Mouse (Mus musculus) kidney, postnatal 25 days (tissue): ENCODE measurements at regions not wholly inside any gene's neighbourhood (a gene's known extent, or its start where the extent isn't known, plus 50 kb on each side); places are given as distances from the start of the nearest gene placed in this dataset.

Experiments
- DNase-seq, 2 experiments: peaks; one replicate each; pipeline ENCODE4 v3.0.0; 2021; ENCODE audit warnings: mixed read lengths in 2 of 2

GRCm38 (mm10) chr15:7697724-7698123 is 112.9 kb upstream of the Gdnf start:
- DNase-seq, result no peak

GRCm38 (mm10) chr15:7708836-7709235 is 101.8 kb upstream of the Gdnf start:
- no peak for DNase-seq

GRCm38 (mm10) chr15:7714641-7715040 is 96.0 kb upstream of the Gdnf start:
- no peak for DNase-seq

- no peak for DNase-seq
Observed at GRCm38 (mm10) chr15:7716188-7716587, 94.5 kb upstream of the Gdnf start.

GRCm38 (mm10) chr15:7723202-7723721 is 87.4 kb upstream of the Gdnf start:
- no peak for DNase-seq

GRCm38 (mm10) chr15:7723770-7724169 is 86.9 kb upstream of the Gdnf start:
- no peak for DNase-seq

- DNase-seq, result no peak
Observed at GRCm38 (mm10) chr15:7725505-7725904, 85.1 kb upstream of the Gdnf start.

GRCm38 (mm10) chr15:7747586-7747985 is 63.1 kb upstream of the Gdnf start:
- no peak for DNase-seq

GRCm38 (mm10) chr15:7750441-7750840 is 60.2 kb upstream of the Gdnf start:
- DNase-seq, result no peak
